Mouse (Mus musculus) kidney, embryonic 16.5 days (tissue): ENCODE measurements around the gene Slc5a10. TPM values are rescaled to one million over a fixed set of nuclear protein-coding genes. Genes with fewer than 3 reads are reported as not detected.

ENCODE experiments used
- ATAC-seq: fragments of 200-750 bp; cut with Nextera tagmentation; 2 replicates; pipeline ENCODE4 v1.8.0; 2017; ENCODE audit warnings: moderate TSS enrichment; ENCODE audit not compliant: low FRiP score, low TSS enrichment
- H3K27ac ChIP-seq: fragments of 300-500 bp; sonication (generic); 2 replicates; pipeline ENCODE4 v1.5.1; 2014; ENCODE audit warnings: low read length
- H3K27me3 ChIP-seq: fragments of 300-500 bp; sonication (generic); 2 replicates; pipeline ENCODE4 v1.6.1; 2014; ENCODE audit warnings: low read length, control low read depth, mixed read lengths; ENCODE audit not compliant: insufficient read depth
- H3K36me3 ChIP-seq: fragments of 300-500 bp; sonication (generic); 2 replicates; pipeline ENCODE4 v1.6.1; 2014; ENCODE audit warnings: low read length, control low read depth, mixed read lengths; ENCODE audit not compliant: insufficient read depth
- H3K4me1 ChIP-seq: fragments of 300-500 bp; sonication (generic); 2 replicates; pipeline ENCODE4 v1.6.1; 2014; ENCODE audit warnings: low read length, control low read depth, mixed read lengths; ENCODE audit not compliant: insufficient read depth
- H3K4me2 ChIP-seq: fragments of 300-500 bp; sonication (generic); replicated peaks from 2 replicates; pipeline ENCODE4 v1.6.1; 2014; ENCODE audit warnings: low read depth, low read length
- H3K4me3 ChIP-seq: fragments of 300-500 bp; sonication (generic); 2 replicates; pipeline ENCODE4 v1.5.1; 2014; ENCODE audit warnings: mild to moderate bottlenecking, low read length
- H3K9ac ChIP-seq: fragments of 300-500 bp; sonication (generic); replicated peaks from 2 replicates; pipeline ENCODE4 v1.6.1; 2014; ENCODE audit warnings: low read length
- H3K9me3 ChIP-seq: fragments of 300-500 bp; sonication (generic); 2 replicates; pipeline ENCODE4 v1.6.1; 2016; ENCODE audit warnings: low read length, control low read depth
- WGBS: fragments of 180-500 bp; shearing (Covaris S2); extraction: QIAGEN DNeasy Blood & Tissue Kit; methylation state at CpG from one replicate; pipeline ENCODE4 v1.1.7; 2014; 5-methylcytosine and 5-hydroxymethylcytosine counted together
- polyA plus RNA-seq: library from polyadenylated mRNA; unstranded; fragments of >200 nt; fragmentation: Nextera tagmentation; extraction: Ambion mirVana; gene quantifications from 2 replicates; pipeline ENCODE4 v1.2.1, GENCODE M21; 2015

The Slc5a10 gene
- polyA plus RNA-seq, 1 experiment from 2014 or later: 1.1 TPM

DNA sequence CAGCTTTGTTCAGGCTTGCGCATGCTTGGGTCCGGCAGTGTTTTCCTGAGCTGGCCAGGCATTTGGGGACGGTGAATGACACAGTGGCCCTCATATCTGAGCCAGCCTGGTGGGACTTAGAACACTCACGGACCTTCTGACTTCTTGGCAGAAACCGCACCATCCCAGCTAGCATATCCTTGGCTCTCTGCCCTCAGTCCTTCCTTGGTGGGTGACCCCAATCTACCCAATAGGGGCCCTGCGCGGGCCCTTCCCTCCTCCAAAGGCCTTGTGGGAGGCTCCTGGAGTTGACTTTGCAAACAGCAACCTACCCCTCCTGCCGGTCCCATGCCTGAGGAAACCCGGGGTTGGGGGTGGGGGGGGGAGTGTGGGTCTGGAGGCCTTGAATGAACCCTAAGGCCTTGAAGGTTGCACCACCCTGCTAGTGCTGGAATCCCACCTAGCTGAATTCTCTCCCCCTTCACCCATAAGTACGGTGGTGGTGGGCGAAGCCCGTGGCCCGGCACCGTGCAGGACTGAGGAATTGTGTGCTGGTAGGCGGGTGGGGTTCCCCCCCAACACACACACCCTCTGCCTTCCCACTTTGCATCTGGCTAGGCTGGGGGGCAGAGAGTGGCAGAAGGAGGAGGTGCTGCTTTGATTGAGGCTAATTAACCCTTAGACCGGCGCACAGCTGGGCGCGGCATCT lies 46.3 kb downstream of the Slc5a10 start:
- H3K36me3 ChIP-seq: no peaks in the 10 kb centered on the region
- 22% methylated on average over 19 of the region's 19 CpGs for WGBS
- peaks cover 3% of the 10 kb centered on the region; the same call in 1 of the 2 replicates for H3K27me3 ChIP-seq
- H3K9ac ChIP-seq: no peak overlapping the region
- H3K4me3 ChIP-seq: no peak overlapping the region
- peaks cover 14% of the 10 kb centered on the region for H3K4me1 ChIP-seq
- peak; percentile 49; the same call in 1 of the 2 replicates for ATAC-seq
- no peaks in the 10 kb centered on the region for H3K9me3 ChIP-seq
- no peak overlapping the region for H3K27ac ChIP-seq
- 0 out of 2 replicates have a peak overlapping the region, but pooled peaks have one; percentile 6 for H3K4me2 ChIP-seq

- Histone ChIP-seq H3K4me2 (no peak overlapping the region), H3K4me1 (peaks cover 14% of the 10 kb centered on the region), H3K4me3 (no peak overlapping the region), H3K9me3 (no peaks in the 10 kb centered on the region), H3K27ac (no peak overlapping the region), H3K9ac (no peak overlapping the region), H3K36me3 (no peaks in the 10 kb centered on the region), H3K27me3 (peaks cover 3% of the 10 kb centered on the region; the same call in 1 of the 2 replicates)
- 39% methylated on average over 8 of the region's 8 CpGs for WGBS
- ATAC-seq: no peak
Measured at GRCm38 (mm10) chr11:61673686-61674085, 46.9 kb downstream of the Slc5a10 start.

DNA sequence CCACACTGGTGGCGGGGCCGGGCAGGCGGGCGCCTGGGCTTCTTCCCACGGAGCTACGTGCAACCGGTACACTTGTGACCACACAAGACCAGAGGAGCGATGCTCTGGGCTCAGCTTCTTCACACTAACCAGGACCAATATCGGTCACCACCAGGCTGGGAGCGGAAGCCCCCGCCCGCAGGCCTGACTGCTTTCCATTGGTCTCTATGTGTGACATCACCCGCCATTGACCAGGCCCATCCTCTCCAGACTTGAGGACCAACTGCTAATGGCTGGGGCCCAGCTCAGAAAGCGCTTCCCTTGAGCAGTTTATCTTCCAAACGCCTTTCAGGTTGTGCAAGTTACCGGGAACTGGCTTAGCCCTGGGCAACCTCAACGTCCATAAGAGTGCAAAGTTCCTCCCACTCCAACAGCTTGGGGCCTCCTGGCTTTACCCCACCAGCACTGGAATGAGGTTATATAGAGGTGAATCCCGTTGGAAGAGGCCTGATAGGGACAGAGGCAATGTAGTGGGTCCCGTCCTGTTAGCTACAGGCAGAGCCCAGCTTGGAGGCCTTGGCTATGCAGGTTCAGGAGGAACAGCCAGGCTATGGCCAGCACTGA lies 48.7 kb downstream of the Slc5a10 start:
- no peak overlapping the region for H3K4me2 ChIP-seq

GRCm38 (mm10) chr11:61669492-61670490 lies 50.8 kb downstream of the Slc5a10 start:
- Histone ChIP-seq H3K27ac (no peak overlapping the region), H3K9ac (no peak overlapping the region), H3K27me3 (peaks cover 3% of the 10 kb centered on the region; the same call in 1 of the 2 replicates), H3K36me3 (no peaks in the 10 kb centered on the region), H3K4me3 (no peak overlapping the region), H3K4me1 (peaks cover 4% of the 10 kb centered on the region), H3K4me2 (no peak overlapping the region), H3K9me3 (no peaks in the 10 kb centered on the region)
- ATAC-seq: no peak
- WGBS: 64% methylated on average over 14 of the region's 14 CpGs

More for the DNA sequence above, 48.7 kb downstream of the Slc5a10 start:
- no peak overlapping the region for H3K9ac ChIP-seq
- H3K36me3 ChIP-seq: no peaks in the 10 kb centered on the region
- H3K4me3 ChIP-seq: no peak overlapping the region
- no peak for ATAC-seq
- H3K4me1 ChIP-seq: peaks cover 14% of the 10 kb centered on the region
- H3K27ac ChIP-seq: no peak overlapping the region
- no peaks in the 10 kb centered on the region for H3K9me3 ChIP-seq
- H3K27me3 ChIP-seq: peaks cover 3% of the 10 kb centered on the region; the same call in 1 of the 2 replicates
- 56% methylated on average over 19 of the region's 19 CpGs for WGBS

GRCm38 (mm10) chr11:61667782-61668181 lies 52.8 kb downstream of the Slc5a10 start:
- Histone ChIP-seq H3K4me2 (no peak overlapping the region), H3K4me1 (no peaks in the 10 kb centered on the region), H3K4me3 (no peak overlapping the region), H3K27me3 (no peaks in the 10 kb centered on the region), H3K9ac (no peak overlapping the region), H3K27ac (no peak overlapping the region), H3K9me3 (no peaks in the 10 kb centered on the region), H3K36me3 (no peaks in the 10 kb centered on the region)
- no peak for ATAC-seq
- 68% methylated on average over 5 of the region's 5 CpGs for WGBS

- H3K9ac ChIP-seq: no peak overlapping the region
- no peaks in the 10 kb centered on the region for H3K27me3 ChIP-seq
- 80% methylated on average over 5 of the region's 5 CpGs for WGBS
- no peaks in the 10 kb centered on the region for H3K36me3 ChIP-seq
- ATAC-seq: no peak
- no peak overlapping the region for H3K4me2 ChIP-seq
- H3K4me3 ChIP-seq: no peak overlapping the region
- no peaks in the 10 kb centered on the region for H3K4me1 ChIP-seq
- no peaks in the 10 kb centered on the region for H3K9me3 ChIP-seq
- H3K27ac ChIP-seq: no peak overlapping the region
Measured at GRCm38 (mm10) chr11:61667248-61667647, 53.4 kb downstream of the Slc5a10 start.

- Histone ChIP-seq H3K4me1 (no peaks in the 10 kb centered on the region), H3K4me2 (no peak overlapping the region), H3K36me3 (no peaks in the 10 kb centered on the region), H3K27me3 (no peaks in the 10 kb centered on the region), H3K9ac (no peak overlapping the region), H3K4me3 (no peak overlapping the region), H3K9me3 (no peaks in the 10 kb centered on the region), H3K27ac (no peak overlapping the region)
- WGBS: 46% methylated on average over 7 of the region's 7 CpGs
- ATAC-seq: no peak
Measured at GRCm38 (mm10) chr11:61665991-61666799, 54.4 kb downstream of the Slc5a10 start.

GRCm38 (mm10) chr11:61665401-61665800 lies 55.2 kb downstream of the Slc5a10 start:
- Histone ChIP-seq H3K36me3 (no peaks in the 10 kb centered on the region), H3K27me3 (no peaks in the 10 kb centered on the region), H3K27ac (no peak overlapping the region), H3K4me2 (no peak overlapping the region), H3K9ac (no peak overlapping the region), H3K4me3 (no peak overlapping the region), H3K9me3 (no peaks in the 10 kb centered on the region), H3K4me1 (no peaks in the 10 kb centered on the region)
- no peak for ATAC-seq
- 87% methylated on average over 4 of the region's 4 CpGs for WGBS

DNA sequence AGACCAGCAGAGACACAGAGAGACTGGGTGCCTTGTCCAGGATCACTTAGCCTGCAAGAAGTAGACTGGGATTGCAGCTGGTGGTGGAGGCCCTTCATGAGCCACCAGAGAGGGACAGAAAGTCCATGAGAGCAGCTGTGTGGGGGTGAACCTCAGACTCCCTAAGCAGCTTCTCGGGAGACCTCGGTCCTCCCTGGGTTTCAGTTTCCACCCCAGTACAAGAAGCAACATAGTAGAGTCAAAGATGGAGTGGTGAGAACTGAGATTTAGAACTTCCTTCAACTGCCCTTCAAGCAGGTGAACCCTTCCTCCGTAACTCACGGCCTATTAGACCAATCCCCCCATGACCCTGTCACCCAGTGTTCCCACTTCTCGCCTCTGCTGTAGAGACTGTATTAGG lies 58.4 kb downstream of the Slc5a10 start:
- WGBS: 78% methylated on average over 5 of the region's 5 CpGs
- no peaks in the 10 kb centered on the region for H3K9me3 ChIP-seq
- no peak for ATAC-seq
- H3K36me3 ChIP-seq: no peaks in the 10 kb centered on the region
- H3K27ac ChIP-seq: no peak overlapping the region
- H3K4me2 ChIP-seq: no peak overlapping the region
- no peak overlapping the region for H3K4me3 ChIP-seq
- no peaks in the 10 kb centered on the region for H3K27me3 ChIP-seq
- H3K4me1 ChIP-seq: 0 out of 2 replicates have a peak, but pooled peaks cover 5% of the 10 kb centered on the region
- no peak overlapping the region for H3K9ac ChIP-seq
